Mouse (Mus musculus): ENCODE data around the gene Aph1c.
"Not testable (repeated sequence)": the region's sequence is repeated elsewhere in the genome, so short reads cannot be mapped to it uniquely, and the experiment has no call there.

Gene Aph1c

DNA sequence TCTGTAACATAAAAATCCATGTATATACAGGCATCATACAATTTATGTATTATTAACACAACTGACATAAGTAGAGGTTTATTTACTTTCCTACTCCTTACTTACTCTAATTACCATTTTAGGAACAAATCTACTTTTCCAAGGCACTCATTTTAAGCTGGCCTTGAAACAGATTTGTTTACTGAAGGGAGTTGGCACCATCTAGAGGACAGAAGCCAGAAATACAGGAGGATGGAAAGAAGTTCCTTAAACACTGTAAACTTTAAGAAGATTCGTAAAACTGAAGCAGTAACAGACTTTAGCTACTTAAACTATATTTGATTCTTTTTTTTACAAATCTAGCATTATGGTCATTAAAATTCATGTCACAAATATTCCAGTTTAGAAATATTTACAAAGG is 8.5 kb downstream of the Aph1c start:
- peak in 1 of 2 experiments; percentile 45 for DNase-seq

DNA sequence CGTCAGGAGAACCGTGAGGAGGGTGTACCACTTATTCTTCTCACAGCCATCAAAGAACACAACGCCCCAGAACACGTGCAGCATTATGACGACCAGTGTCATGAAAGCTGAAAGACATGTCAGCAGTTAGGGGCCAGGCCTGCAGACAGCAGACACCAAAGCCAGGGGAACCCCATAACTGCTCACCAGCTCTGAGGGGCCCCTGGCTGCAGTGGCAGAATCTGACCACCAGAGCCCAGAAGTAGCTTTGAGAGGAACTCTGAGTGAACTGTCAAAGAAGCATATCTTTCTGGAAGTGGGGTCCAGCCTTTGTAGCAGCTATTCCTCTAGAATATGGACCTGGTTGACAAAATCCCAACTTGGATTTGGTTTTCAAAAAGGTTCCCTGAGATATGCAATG is 12.3 kb downstream of the Aph1c start:
- not testable (repeated sequence) for DNase-seq

DNA sequence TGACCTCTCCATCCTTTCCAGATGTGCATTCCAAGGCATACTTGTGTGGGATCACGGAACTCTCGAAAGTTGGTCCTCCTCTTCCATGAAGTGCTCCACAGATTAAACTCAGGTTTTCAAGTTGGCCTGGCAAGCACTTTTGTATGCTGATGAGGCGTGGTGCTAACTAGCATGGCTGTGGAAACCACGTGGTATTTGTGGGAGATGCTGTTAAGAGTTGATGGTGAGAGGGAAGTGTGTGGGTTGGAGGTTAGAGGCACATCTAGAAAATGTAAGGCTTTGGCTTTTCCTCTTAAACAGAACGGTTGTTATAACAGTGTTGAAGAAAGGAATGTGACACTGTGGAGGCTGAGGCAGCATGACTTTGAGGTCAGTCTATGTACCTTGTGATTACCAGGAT is 13.5 kb downstream of the Aph1c start:
- DNase-seq, result no peak

DNA sequence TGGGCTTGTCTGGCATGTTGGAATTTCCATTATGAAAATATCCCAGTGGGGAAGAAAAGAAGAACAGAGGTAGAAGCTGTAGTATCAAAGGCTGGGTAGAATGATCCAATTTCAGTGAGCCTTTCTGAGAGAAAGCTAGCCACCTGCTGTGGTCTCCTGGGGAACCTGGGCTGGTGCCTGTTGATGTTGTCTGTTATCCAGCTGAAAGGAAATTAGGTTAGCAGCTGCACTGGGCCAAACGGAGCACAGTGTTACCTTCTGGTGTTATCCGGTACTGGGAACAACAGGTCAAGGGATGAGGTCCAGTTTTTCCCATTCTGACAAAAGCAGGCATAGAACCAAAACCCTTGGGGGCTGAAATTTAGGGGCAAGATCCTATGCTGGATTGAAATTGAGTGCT is 21.1 kb downstream of the Aph1c start:
- no peak for DNase-seq

DNA sequence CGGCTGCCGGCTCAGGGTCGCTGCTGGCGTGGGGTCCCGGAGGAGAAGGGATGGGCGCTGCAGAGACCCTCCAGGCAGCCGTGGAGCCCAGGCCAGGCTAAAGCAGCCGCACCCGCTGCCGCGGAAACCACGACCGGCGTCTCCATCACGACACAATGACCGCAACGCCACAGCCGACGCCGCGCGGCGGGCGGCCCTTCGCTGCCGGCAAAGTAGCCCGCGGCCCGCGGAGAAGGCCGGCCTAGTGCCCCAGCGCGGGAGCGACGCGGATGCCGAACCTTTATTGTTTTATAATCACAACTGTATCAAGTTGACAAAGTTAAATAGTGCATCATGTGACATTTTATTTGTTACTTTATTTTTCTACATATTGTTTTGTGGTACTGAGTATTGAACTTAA is 28.6 kb downstream of the Aph1c start:
- DNase-seq, result not testable (repeated sequence)

DNA sequence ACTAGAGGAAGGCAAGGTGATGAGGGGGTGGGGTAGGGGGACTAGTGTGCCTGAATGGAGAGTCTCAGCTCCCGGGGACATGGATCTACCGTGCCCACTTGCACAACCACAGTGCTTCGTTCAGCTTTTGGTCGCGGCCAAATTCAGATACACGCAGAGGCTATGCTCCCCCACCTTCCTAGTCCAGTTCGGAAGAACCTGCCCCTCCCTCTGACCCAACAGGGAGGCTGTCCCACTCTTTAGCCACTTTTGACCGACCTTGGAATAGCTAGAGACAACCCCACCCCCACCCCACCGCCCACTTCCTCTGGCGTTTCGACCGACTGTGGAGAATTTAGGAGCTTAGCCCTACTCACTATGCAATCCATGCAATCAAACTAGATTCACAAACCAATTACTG is 32.6 kb downstream of the Aph1c start:
- DNase-seq, result no peak

DNA sequence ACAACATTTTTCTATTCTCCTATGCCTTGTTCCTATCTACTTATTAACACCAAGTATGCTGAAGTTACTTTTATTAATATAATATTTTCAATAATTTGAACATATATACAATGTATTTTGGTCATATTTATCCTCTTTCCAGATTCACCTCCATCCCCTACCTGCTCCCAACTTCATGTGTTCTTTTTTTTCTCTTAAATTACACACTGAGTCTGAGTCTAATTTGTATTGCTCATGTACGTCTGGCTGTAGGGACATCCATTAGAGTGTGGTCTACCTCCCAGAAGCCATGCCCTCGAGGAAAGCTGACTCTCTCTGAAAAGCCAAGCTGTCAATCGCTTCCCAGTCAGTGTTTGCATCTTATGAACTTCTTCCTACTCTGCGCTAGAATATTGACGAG is 37.8 kb downstream of the Aph1c start, which contains the start of gene Gm10647:
Gm10647 (plus strand) TSS at position 301 of the 400 bp plus-strand sequence.
- DNase-seq, result no peak

DNA sequence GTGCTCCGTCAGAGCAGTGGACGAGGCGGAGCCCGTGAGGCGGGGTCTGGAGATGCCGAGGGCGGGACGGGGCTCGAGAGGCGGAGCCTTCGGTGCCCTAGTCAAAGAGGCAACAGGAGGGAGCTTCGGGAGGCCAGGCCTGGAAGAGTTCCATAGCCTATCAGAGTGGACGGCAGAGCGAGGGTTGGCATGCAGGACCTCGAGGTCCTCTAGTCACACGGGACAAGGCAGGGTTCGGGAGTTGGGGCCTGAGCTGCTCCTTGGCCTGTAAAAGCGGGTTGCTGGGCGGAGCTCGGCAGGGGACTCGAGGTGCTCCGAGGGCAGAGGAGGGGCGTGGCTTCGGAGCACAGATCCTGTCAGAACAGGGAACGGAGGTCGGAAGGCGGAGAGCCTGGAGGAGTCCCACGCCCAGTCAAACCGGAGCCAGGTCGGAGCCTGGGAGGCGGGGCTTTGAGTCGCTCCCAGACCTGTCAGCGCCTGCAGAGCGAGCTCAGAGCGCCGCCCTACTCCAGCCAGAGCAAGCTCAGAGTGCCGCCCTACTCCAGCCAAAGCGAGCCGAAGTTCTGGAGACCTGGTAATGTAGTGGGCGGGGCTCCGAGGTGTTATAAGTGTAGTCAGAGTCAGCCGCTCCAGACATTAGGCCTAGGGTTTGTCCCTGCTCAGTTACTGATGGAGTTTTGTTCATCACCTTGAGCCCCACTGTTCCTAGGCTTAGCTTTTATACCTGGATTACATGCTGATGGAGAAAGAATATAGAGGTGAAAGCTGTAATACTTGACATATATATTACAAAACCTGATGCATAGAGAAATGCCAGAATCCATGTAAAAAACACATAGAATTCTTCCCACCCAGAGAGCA is 38.8 kb downstream of the Aph1c start, which contains the start of gene Aph1b:
Aph1b (minus strand) TSS at position 27 of the 861 bp plus-strand sequence.
- peak; percentile 97 to 98 for DNase-seq

DNA sequence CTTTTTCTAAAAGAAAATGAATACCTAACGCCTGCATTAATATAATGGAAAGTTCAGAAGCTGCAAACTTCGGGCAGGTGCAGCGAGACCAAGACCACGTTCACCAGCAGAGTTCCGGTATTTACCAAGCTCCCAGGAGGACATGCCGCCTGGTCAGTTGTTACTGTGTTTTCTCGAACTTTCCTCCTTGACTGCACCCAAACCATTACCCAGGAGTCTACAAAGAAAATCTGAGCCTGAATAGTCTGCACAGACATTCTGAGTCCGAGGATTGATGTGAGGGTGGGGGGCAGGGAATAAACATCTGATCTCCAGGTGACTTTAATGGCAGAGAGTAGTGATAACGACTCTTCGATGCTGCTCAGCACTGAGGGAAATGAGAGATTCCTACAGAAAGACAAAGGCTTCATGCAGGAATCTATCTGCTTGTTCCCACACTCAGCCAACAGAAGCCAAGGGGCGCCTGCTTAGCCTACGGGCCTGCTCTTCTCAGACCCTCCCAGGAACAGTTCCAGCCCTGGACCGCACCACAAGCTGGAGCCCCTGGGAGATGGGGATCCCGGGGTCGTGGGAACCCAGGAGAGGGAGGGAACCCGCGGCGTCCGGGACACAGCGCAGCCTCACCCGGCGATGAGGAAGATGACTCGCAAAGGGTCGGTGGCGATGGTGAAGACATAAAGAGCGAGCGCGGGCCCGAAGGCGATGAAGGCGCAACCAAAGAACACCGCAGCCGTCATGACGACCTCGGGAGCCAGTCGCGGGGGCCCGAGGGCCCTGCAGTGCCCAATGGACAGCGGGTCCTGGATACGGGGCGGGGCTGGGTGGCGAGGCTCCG is 39.7 kb downstream of the Aph1c start:
- DNase-seq, result peak in 1 of 2 experiments; percentile 37

DNA sequence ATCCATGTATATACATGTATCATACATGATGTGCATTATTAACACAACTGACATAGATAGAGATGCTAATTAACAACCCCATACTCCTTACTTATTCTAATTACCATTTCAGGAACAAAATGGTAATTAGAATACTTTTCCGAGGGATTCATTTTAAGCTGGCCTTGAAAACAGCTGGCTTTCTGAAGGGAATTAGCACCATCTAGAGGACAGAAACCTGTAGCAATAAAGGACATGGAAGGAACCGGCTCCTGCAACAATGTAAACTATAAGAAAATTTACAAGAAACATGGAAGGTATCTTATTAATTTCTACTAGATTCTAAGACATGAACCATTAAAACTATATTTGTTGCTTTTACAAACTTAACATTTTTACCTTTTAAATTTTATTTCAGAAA is 46.7 kb downstream of the Aph1c start:
- peak in 1 of 2 experiments; percentile 41 for DNase-seq

DNA sequence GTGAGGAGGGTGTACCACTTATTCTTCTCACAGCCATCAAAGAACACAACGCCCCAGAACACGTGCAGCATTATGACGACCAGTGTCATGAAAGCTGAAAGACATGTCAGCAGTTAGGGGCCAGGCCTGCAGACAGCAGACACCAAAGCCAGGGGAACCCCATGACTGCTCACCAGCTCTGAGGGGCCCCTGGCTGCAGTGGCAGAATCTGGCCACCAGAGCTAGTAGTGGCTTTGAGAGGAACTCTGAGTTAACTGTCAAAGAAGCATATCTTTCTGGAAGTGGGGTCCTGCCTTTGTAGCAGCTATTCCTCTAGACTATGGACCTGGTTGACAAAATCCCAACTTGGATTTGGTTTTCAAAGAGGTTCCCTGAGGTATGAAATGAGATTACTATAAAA is 50.0 kb downstream of the Aph1c start:
- not testable (repeated sequence) for DNase-seq

DNA sequence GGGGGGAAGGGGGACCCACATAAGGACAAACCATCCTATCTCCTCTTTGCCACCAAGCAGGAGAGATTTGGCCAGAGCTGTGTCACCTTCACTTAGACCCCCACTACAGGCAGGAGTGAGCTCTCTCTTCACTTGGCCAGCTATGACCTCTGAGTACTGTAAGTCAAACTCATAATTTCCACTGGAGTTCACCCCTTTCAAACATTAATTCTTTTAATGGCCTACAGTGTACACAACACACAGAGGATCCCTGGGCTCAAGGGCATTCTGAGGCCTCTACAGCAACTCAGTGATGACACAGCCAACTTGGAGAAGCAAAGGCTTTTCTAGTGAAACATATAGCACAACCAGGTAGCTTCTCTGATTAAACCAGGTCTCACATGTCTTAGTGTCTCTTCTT is 63.8 kb downstream of the Aph1c start:
- DNase-seq, result no peak

DNA sequence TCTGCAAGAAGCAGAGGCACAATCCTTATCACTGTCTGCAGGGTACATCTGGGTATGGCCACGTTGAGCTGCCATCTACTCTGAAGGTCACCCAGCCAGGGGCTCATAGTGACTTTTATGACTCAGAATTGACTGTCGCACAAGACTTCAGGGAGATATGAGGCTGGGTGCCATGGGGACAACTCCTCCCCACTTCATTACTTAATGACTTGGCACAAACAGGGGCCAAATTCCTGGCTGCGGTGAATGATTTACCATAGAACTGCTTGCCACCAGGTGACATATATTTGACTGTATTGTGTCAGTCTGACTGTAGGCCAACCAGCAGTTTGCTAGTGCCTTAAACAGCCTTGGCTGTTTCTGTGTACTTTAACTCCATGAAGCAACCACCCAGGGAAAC is 65.3 kb downstream of the Aph1c start:
- DNase-seq, result no peak

DNA sequence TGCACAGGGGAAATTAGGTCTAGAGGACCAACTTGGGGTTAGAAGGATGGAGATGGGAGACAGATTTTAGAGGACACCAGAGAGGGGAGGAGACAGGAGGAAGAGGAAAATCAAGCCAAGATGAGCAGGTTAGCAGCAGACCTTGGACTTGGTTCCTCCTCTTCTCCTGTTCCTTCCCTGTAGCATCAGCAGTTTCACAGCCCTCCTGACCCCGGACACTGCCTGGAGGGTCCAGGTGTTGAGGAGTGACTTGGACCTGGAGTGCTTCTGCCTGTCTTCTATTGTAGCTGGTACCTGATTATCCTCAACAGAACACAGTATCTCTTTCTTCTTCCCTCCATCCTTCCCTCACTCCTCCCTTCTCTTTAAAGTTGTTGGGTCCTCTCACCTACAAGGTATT is 65.8 kb downstream of the Aph1c start:
- DNase-seq, result no peak

All from cerebellum, postnatal 25 days (tissue).